Mouse (Mus musculus): ENCODE results near the gene Abhd12.

Gene Abhd12

DNA sequence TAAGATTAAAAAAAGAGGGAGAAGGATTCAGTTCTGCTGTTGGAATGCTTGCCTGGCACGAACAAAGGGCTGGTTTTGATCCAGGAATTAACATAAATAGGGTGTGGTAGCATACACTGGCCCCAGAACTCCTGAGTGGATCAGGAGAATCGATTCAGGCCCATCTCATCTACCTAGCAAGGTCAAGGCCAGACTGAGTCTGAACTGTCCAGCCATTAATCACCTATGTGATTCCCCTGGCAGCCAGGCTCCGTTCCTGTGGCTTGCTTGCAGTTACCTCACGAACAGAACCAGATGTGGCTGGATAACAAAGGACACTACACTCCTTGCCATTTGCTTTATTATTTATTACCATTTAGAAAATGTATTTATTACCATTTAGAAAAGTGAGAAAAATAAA lies 111.2 kb downstream of the Abhd12 start:
- no peak for DNase-seq

GRCm38 (mm10) chr2:150788768-150789550 lies 115.6 kb downstream of the Abhd12 start:
- no peak for DNase-seq

- DNase-seq, result peak; percentile 49
These were observed 117.2 kb downstream of the Abhd12 start for GRCm38 (mm10) chr2:150787234-150787771.

GRCm38 (mm10) chr2:150786251-150787180 lies 118.0 kb downstream of the Abhd12 start, which contains the start of gene Pygb:
TSS of gene Pygb (plus strand) at chr2:150786735.
- peak; percentile 89 for DNase-seq

DNA sequence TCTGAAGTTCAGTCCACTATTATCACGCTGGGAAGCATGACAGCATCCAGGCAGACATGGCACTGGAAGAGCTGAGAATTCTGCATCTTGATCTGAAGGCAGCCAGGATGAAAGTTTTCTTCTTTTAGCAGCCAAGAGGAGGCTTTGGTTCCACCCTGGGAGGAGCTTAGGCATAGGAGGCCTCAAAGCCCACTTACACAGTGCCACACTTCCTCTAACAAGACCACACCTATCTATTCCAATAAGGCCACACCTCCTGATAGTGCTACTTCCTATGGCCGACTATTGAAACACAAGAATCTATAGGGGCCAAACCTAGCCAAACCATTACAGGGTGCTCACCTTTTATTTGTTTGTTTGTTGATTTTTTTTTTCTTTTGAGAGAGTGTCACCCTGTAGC lies 121.7 kb downstream of the Abhd12 start:
- DNase-seq, result no peak
